Mouse (Mus musculus): ENCODE data around the gene Eif4enif1.
"Not testable (repeated sequence)": the region's sequence is repeated elsewhere in the genome, so short reads cannot be mapped to it uniquely, and the experiment has no call there.

Eif4enif1 gene

GRCm38 (mm10) chr11:3202231-3202701, at the start of gene Eif4enif1:
Gene Eif4enif1 (plus strand): TSS chr11:3202392.
- peak; percentile 91 for DNase-seq

GRCm38 (mm10) chr11:3153666-3154397, 48.4 kb upstream of the Eif4enif1 start:
- DNase-seq = peak; percentile 42

GRCm38 (mm10) chr11:3156991-3157390, 45.2 kb upstream of the Eif4enif1 start:
- DNase-seq = not testable (repeated sequence)

- DNase-seq = not testable (repeated sequence)
Measured at GRCm38 (mm10) chr11:3157996-3158395, 44.2 kb upstream of the Eif4enif1 start.

- DNase-seq = not testable (repeated sequence)
Measured at GRCm38 (mm10) chr11:3158800-3159199, 43.4 kb upstream of the Eif4enif1 start.

GRCm38 (mm10) chr11:3161370-3161769, 40.8 kb upstream of the Eif4enif1 start:
- DNase-seq = peak; percentile 39

GRCm38 (mm10) chr11:3162236-3162897, 39.8 kb upstream of the Eif4enif1 start:
- DNase-seq = peak; percentile 41

- DNase-seq = not testable (repeated sequence)
Measured at GRCm38 (mm10) chr11:3163122-3163521, 39.1 kb upstream of the Eif4enif1 start.

GRCm38 (mm10) chr11:3163661-3164060, 38.5 kb upstream of the Eif4enif1 start:
- DNase-seq = not testable (repeated sequence)

- not testable (repeated sequence) for DNase-seq
Measured at GRCm38 (mm10) chr11:3165210-3165782, 36.9 kb upstream of the Eif4enif1 start.

GRCm38 (mm10) chr11:3166321-3166720, 35.9 kb upstream of the Eif4enif1 start:
- DNase-seq = not testable (repeated sequence)

GRCm38 (mm10) chr11:3167129-3167528, 35.1 kb upstream of the Eif4enif1 start:
- DNase-seq = not testable (repeated sequence)

- DNase-seq = not testable (repeated sequence)
Measured at GRCm38 (mm10) chr11:3167571-3168001, 34.6 kb upstream of the Eif4enif1 start.

- not testable (repeated sequence) for DNase-seq
Measured at GRCm38 (mm10) chr11:3169042-3169441, 33.1 kb upstream of the Eif4enif1 start.

- DNase-seq = peak; percentile 33
Measured at GRCm38 (mm10) chr11:3171931-3172330, 30.3 kb upstream of the Eif4enif1 start.

GRCm38 (mm10) chr11:3172526-3172925, 29.7 kb upstream of the Eif4enif1 start:
- DNase-seq = not testable (repeated sequence)

- DNase-seq = peak; percentile 62
Measured at GRCm38 (mm10) chr11:3173425-3174318, 28.5 kb upstream of the Eif4enif1 start.

GRCm38 (mm10) chr11:3178968-3179725, 23.0 kb upstream of the Eif4enif1 start:
- not testable (repeated sequence) for DNase-seq

GRCm38 (mm10) chr11:3179726-3180092, 22.5 kb upstream of the Eif4enif1 start:
- not testable (repeated sequence) for DNase-seq

- DNase-seq = not testable (repeated sequence)
Measured at GRCm38 (mm10) chr11:3180510-3181160, 21.6 kb upstream of the Eif4enif1 start.

- DNase-seq = peak; percentile 38
Measured at GRCm38 (mm10) chr11:3181250-3181649, 20.9 kb upstream of the Eif4enif1 start.

Measured in right cerebral cortex, adult 18-20 months (tissue).